Mouse (Mus musculus): Measurements from ENCODE around the gene Pcdh15. TPM values are rescaled to one million over a fixed set of nuclear protein-coding genes. Genes with fewer than 3 reads are reported as not detected.

The Pcdh15 gene
- not detected in 2 replicates for total RNA-seq (2015)
- total RNA-seq (2017): not detected in 2 replicates

DNA sequence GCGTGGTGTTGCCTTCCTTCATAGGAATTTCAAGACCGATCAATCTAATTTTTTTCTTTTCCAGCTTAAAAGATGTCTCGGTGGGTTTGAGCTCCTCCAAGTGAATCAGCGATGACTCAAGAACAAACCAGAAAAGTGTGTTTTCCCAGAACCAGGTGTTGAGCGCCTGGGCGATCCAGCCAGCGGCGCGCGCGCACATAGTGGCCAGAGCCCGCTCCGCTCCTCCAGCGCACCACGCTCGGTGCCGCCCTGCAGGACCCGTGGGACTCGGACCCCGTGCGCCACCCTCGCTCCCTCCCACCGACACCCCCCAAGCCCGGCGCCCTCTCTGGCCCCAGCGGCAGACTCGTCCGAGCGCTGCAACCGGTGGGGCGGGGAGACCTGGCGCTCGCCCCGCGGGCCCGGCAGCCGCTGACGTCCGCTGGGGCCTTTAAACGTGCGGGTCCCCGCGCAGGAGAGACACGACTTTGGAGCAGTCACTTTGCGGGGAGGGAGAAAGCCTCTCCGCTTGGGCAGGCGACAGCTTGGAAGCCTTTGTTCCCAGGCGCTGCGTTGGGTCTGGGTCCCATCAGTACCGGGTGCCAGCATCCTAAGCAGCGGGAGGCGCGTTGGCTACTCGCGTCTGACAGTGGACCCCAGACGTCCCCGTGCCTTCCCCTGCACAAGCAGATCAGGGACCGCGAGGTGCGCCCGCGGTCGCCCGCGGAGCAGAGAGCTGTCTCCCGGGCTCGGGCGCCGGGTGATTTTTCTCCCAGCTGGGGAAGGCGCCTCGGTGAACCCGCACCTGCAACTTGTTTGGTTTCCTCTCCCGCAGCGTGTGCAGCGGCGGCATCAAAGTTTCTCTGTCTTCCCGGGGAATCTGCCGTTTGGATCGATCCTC lies at the start of gene Pcdh15:
Gene Pcdh15 (plus strand): TSS at position 377 of the 880 bp plus-strand sequence.
- peak; percentile 20; the same call in 1 of the 2 replicates for ATAC-seq (replicated peaks; ENCODE audit: poor library complexity)

DNA sequence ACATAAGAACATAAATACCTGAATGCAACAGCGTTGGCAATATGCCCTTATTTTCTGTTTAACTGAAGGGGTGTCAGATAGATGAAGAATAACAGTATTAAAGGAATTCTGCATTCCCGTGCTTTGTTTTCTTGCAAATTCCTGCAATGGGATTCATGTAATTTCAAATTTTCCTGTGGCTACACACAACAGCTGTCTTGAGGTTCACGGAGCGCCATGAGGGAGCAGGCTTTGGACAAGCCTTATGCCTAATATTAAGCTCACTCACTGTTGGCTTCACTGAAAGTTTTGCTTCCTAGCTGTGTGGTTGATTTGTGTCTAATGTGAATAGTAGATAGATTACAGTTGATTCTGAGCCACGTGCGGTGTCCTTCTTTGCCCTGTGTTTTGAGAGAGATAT lies 47.1 kb upstream of the Pcdh15 start:
- no peak for ATAC-seq (replicated peaks; ENCODE audit: poor library complexity)

DNA sequence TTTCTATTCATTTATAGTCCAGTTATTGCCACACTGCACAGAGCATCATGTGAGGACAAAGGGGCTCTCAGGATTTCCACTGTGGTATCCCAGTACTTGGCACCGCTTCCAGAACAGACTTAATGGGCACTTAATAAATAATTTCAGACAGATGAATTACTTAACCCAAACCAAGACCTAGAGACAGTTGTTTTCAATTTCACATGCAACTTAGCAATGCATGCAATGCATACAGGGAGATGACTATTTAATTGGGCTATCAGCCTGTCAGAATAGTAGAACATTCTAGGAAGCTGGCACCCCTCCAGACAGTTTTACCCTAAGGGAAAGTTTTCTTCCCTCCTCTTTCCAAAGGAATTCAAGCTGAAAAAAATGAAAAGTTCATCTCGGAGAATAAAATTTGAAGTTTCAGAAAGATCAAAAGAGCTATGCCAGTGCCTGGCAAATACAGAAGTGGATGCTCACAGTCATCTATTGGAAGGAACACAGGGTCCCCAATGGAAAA lies 39.4 kb upstream of the Pcdh15 start:
- ATAC-seq (replicated peaks; ENCODE audit: poor library complexity): no peak

DNA sequence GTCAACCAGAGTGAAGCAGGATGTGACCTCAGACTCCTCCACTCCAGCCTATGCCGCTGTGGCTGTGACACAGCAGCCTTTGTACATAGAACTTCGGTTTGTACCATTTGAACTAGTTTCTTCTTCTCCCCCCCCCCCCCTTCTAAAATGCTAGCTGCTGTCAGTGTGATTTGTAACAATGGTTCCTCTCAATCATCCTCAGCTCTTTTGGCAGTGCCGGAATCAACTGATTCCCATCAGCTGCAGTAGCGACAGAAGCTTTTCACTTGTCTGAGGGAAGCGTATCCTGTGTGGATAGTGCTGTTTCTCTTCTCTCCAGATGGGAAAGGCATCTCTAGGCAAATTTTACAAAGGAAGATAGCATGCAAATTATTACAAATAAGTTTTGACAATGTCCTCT lies 12.4 kb upstream of the Pcdh15 start:
- ATAC-seq (replicated peaks; ENCODE audit: poor library complexity): no peak

DNA sequence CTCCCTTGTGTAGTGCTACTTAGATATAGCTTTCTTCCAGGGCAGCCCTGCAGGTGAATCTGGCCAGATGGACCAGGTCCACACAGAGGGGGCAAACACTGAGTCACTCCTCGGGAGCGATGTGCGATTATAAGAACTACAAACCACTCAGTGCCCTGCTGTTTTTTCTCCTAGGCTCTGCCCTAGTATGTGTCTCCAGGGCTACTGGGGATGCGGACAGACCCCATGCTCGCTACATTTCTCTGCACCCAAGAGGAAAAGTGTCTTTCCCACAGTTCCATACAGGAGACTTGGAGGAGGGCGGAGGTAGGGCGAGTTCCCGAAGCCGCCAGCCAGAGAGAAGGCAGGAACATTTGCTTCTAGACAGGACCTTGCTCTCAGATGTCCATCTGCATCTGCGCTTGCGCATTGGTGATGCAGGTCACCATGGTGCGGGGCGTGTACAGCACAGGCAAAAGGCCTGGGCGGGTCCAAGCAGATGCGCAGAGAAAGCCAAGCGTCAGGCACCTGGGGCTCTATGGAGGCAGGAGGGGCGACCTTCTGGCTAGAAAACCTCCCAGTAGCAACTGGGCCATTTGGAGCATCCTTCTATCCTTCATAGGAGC lies 2.5 kb upstream of the Pcdh15 start:
- no peak for ATAC-seq (replicated peaks; ENCODE audit: poor library complexity)

DNA sequence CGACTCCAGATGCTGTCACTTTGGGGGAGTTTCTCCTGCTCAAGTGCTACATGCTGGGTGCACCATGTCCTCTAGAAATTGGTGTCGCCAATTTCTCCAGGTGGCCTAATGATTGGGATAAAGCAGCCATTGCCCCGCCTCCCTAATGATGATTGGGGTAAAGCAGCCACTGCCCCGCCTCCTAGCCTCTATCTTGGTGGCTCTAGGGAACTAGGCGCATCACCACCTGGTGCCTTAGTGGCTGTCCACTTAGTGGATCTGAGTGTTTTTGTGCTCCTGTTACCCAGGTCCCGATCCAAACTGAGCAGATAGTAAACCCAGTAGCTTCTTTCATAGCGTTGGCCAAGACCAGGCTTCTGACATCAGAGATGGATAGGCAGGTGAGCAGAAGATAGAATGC lies 2.0 kb upstream of the Pcdh15 start:
- no peak for ATAC-seq (replicated peaks; ENCODE audit: poor library complexity)

DNA sequence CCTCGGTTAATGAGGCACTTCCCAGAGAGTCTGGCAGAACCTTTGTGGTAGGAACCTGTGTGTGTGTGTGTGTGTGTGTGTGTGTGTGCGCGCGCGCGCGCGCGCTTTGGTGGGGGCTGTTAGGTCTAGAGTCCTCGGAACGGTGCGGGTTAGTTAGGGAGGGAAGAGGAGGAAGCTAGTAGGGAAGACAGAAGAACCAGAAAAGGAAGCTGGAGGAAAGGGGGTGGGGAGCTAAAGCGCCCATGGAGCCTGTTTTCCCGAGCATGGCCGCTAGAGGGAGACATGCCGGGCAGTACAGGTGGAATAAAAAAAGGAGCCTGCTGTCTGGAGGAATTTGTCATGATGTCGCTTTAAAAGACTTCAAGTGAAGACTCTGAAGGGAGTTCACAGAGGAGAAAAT lies 1.2 kb upstream of the Pcdh15 start:
- ATAC-seq (replicated peaks; ENCODE audit: poor library complexity): peak; percentile 71

DNA sequence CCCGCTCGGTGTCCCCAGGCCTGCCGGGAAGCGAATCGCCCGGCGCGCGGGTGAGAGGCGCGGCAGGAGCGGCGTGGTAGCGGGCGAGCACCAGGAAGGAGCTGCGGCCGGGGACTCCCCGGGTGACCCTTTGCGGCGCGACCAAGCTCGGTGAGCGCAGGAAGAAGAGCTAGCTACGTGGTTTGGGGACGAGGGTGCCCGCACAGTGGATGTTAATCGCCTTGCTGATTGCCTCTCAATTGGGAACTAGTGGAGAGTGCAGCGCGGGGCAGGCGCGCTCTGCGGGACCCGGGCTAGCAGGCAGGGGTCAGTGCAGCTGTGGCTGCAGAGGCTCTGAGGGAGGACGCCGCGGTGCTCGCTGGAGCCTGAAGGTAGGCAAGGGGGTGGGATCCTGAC lies 702 bp downstream of the Pcdh15 start:
- ATAC-seq (replicated peaks; ENCODE audit: poor library complexity): 0 out of 2 replicates have a peak, but pooled peaks have one; percentile 26

DNA sequence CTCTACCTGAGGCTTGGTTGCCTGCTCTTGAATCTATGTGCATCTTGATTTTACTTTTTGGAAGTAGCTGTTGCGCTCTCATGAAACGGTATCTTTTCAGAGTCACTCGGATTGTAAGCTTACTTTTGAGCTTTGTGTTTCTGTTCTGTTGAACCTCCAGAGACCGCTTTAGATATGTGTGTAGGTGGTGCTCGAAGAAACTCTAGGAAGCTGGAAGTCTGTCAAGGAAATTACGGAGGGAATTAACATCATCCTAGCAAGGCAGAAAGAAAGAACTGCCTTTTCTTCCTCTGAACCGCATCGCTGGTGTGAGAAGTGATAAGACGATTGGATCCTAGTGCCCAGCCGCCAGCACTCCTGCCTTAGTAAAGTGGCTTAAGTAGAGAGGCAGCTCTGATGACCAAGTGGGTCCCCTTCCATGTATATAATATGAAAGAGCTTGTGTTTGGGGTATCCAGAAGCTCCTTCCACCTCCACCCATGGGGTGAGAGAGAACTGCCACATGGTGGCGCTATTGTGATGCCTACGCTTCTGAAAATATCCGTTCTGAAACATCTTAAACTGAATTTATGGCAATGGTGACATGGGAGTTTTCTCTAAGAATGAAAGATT lies 4.3 kb downstream of the Pcdh15 start:
- ATAC-seq (replicated peaks; ENCODE audit: poor library complexity): no peak

DNA sequence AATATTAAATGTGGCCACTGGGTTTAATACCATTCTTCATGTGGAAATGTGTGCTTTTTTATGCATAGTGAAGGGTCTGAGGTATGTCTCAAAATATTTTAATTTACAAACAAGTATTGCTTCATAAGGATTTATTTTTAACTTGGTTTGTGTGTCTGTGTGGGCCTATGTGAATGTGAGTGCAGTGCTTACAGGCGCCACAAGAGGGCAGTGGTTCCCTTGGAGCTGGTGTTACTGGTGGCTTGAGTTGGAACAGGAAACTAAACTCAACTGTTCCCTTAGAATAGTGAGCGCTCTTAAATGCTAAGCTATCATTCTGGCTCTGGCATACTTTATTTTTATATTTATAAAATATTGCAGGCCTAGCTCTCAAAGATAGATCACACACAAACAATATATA lies 6.8 kb downstream of the Pcdh15 start:
- peak; percentile 57 for ATAC-seq (replicated peaks; ENCODE audit: poor library complexity)

DNA sequence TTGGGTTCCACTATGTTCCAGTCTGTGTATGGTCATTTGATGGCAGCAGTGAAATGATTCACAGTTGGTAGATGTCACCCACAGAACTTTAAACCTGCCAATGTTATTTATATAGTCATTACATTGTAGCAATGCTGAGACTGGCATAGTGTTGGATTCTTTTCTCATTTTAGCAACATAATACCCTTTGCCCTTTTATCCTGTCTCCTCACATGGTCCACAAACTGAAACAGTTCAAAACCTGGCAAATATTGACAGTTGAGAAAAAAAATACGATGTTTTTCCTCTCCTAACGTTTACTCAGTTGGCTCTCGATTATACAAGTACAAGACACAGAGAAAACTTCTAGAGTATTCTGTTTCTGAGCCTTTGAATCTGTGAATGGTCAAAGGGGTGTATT lies 38.8 kb downstream of the Pcdh15 start:
- no peak for ATAC-seq (replicated peaks; ENCODE audit: poor library complexity)

DNA sequence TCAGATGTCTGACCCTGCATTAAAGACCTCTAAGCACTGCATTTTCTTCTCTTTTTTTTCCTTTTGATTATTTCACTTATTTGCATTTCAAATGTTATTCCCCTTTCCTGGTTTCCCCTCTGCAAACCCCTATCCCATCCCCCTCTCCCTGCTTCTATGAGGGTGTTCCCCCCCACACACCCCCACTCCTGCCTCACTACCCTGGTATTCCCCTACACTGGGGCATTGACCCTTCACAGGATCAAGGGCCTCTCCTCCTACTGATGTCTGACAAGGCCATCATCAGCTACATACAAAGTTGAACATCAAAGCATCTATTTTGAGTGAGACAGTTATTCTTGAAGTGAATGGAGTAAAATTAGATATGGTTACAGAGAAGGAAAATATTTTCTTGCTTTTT lies 48.4 kb downstream of the Pcdh15 start:
- ATAC-seq (replicated peaks; ENCODE audit: poor library complexity): no peak

DNA sequence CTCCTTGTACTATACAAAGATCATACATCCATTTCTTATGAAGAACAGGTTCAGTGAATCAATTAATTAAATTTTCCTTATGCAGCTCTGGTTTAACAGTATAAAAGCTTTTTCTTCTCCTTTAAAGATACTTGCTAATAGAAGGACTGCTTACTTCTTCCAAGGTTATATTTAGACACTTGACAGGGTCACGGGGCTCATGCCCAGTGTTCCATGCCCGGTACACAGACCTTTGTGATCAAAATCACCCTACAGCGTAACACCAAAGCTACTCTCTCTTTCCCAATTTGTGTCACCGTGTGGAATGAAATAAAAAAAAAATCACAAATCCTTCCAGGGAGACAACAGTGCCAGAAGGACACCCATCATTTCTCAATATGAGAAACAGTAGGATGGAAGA lies 48.8 kb downstream of the Pcdh15 start:
- ATAC-seq (replicated peaks; ENCODE audit: poor library complexity): no peak

DNA sequence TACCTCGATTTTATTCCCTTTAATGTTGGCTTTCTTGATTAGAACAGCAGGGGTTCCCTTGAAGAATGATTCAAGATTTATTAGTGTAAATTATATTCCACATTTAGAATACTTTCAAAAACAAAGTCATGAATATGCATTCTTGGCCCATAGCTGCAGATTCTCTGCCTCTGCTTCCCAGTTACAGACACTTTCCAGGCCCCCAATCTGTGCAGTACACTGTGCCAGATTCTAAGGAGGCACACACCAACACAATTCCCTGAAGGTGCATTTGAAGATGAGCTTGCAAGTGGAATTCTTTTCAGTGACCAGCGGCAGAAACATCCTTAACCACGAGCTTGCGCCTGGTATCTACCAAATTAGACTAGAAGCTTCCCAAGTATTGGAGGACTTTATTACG lies 55.4 kb downstream of the Pcdh15 start:
- ATAC-seq (replicated peaks; ENCODE audit: poor library complexity): no peak

DNA sequence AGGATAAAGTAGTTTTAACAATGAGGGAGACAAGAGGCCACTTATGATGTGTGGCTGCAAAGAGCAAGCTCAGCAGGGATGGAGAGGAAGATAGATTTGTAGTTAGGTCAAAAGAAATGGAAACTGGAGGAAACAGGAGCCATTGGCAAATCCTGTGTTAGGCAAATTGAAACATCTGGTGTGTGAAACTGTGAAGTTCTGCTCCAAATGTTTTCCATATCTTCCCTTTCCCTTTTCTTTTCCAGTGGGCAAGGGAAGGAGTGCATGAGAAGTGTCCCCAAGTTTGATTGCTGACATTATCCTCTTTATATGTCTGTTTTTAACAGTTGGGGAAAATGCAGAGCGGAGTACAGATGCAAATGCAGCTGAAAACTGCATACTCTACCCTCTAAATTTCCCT lies 62.6 kb downstream of the Pcdh15 start:
- no peak for ATAC-seq (replicated peaks; ENCODE audit: poor library complexity)

DNA sequence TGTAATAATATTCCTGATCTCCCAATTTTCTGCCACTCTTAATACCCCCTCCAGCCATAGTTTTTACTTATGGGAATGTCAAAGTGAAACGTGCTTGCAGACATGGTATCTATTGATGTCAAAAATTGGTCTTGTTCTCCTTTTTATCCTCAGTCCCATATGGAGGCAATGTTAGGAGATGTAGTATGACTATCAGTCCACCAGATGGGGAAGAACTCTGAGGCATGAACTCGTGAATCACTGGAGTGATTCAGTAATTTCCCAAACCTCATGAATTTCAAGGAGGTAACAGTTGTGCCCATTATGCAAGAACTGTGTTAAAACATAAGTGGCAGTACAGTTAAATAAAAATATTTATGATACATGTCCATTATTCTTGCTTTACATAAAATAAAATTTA lies 116.9 kb downstream of the Pcdh15 start:
- ATAC-seq (replicated peaks; ENCODE audit: poor library complexity): no peak

DNA sequence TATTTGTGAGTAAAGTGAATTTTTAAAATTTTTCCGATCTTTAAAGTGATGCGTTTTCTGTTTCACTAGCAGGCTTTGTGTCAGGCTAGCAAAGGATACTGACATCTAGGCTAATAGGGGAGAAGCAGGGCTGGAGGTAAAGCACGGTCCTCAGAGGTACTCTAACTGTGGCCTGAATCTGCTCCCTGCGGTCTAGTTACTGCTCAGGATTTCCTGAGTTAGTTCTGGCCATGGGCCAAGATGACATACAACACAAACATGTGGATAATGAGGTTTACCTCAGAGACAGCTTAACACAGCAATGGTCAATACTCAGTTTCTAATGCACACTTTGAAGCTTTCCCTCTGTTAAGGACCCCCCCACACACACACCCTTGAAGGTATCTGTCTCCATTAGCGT lies 143.2 kb downstream of the Pcdh15 start:
- ATAC-seq (replicated peaks; ENCODE audit: poor library complexity): no peak

DNA sequence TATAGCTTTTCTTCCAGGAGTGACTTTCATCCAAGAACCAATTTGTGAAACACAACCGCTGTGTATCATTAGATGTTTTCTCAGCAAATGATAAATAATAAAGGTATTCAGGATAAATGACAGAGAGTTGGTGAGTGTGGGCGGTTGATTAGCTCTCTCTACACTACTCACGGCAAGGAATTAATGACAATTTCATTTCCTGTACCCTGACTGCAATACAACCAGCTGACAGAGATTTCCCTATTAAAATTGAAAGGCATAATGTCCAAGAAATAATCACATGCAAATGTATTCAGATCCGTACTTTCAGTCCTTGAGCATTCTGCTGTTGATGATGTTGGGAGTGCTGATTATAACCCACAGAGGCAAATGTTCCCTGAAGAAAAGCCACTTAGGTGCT lies 181.3 kb downstream of the Pcdh15 start:
- no peak for ATAC-seq (replicated peaks; ENCODE audit: poor library complexity)

DNA sequence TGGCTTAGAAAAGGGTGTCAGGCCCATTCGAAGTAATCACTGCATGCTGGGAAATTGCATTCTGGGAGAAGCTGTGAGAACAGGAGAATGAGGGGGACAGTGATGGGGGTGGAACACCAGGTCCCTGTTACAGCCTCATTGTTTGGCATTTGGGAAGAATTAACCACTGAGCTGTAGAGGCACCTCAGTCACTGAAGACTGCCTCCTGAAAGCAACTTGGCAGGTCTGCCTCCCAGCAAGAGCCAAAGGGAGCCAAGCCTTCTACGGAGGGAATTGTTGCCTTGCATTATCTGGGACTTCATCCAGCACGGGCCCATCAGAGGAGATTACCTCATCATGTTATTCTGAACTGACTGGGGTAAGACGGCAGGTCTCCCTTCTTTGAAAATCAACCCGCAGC lies 197.3 kb downstream of the Pcdh15 start:
- ATAC-seq (replicated peaks; ENCODE audit: poor library complexity): no peak

DNA sequence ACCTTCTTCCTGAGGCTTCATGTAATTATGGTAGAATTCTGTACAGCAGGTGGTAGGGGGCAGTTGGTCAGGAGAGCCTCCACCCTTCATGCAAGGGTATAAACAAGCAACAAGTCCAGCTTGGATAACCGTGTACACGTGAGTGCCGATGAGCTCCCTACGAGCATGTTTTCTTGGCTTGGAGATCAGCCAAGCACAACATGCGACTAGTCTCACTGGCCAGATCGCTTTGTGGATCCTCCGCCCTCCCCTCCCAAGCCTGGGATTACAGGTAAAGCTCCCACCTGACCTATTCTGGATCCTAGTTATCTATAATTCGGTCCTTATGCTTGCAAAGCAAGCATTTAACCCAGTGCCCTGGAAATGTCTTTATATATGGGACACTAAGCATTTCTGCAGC lies 202.8 kb downstream of the Pcdh15 start:
- ATAC-seq (replicated peaks; ENCODE audit: poor library complexity): no peak

DNA sequence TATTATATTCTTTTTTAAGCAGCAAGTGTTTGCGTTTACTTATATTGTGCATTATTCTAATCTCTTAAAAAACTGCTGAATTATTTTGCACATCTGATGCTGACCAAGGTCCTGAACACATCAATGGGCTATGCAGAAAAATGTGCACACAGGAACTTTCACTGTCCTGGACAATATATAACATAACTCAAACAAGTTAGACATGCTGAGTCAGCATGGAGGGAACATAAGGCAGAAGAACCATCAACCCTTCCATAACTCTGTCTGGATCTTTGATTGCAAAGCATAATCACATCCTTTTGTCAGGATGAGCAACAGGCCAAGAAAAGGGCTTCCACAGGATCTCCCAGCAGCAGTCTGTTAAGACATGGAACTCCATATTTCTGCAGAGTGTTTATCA lies 207.5 kb downstream of the Pcdh15 start:
- no peak for ATAC-seq (replicated peaks; ENCODE audit: poor library complexity)

DNA sequence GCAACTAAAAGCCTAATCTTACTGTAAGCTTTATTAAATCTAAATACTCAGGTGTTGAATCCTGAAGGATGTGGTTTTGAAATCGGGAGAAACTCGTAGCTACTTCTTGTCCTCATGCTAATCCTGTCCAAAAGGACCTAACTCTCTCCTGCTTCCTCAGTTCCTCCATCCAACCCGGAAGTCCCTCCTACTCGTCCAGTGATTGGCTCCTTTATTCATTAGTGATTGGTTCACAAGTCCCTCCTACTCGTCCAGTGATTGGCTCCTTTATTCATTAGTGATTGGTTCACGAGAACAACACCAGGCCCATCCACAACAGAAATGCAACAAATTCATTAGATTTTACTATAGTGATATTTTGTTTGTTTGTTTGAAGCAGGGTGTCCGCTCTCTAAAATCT lies 227.7 kb downstream of the Pcdh15 start:
- ATAC-seq (replicated peaks; ENCODE audit: poor library complexity): no peak
